Mouse (Mus musculus): ENCODE results near the gene Clcn6.

DNA sequence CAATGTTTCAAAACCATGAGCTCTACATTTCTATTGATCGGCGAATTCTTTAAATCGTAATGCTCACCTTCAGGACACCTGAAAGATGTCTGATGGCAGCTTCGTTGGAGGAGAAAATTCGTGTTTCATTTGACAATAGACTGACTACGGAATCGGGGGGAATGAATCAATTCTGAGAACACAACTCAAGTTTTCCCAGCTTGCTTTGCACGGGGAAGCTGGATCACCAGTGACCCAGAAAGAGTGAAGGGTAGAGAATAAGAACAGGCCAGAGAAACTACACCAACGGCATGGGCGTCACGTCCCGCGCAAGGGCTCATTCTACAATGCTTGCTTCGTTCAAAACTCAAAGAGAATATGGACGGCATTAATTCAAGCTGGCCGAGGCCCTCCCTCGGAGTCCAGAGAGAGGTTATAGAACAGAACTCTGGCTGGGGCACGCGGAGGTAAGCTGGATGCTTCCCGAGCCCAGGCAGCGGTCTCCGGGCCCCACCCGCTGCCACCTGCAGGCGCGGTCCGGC, 482 bp downstream of the Clcn6 start:
- TF ChIP-seq CTCF (IDR thresholded peaks at IDR 0.05; ENCODE audit: borderline replicate concordance, insufficient read depth, low read depth, low read length) (no peak), POLR2A (IDR thresholded peaks at IDR 0.05; ENCODE audit: borderline replicate concordance, insufficient read depth, low read length) (no peak)
